Mouse (Mus musculus): ENCODE results near the gene Gba2.

- TF ChIP-seq POLR2A (IDR thresholded peaks at IDR 0.05; ENCODE audit: control insufficient read depth, extremely low read depth, insufficient read depth, low read length, poor library complexity) (no peak), CTCF (IDR thresholded peaks at IDR 0.05; ENCODE audit: borderline replicate concordance, control insufficient read depth, extremely low read depth, insufficient read depth, low read length, poor library complexity) (no peak)
Observed at GRCm38 (mm10) chr4:43567140-43567539, 11.5 kb downstream of the Gba2 start.

All from thymus, adult 2 months (tissue).